Mouse (Mus musculus) erythroblast, embryonic 14.5 days (primary cell): ENCODE results near the gene Gm49661.

ENCODE experiments used
- GATA1 ChIP-seq: IDR thresholded peaks from 2 replicates; pipeline ENCODE4 v1.6.1; 2012; ENCODE audit warnings: low read length, inconsistent platforms, mixed read lengths
- TAL1 ChIP-seq: IDR thresholded peaks from 3 replicates; pipeline ENCODE4 v1.6.1; 2012; ENCODE audit warnings: low read length, inconsistent platforms, mixed read lengths

DNA sequence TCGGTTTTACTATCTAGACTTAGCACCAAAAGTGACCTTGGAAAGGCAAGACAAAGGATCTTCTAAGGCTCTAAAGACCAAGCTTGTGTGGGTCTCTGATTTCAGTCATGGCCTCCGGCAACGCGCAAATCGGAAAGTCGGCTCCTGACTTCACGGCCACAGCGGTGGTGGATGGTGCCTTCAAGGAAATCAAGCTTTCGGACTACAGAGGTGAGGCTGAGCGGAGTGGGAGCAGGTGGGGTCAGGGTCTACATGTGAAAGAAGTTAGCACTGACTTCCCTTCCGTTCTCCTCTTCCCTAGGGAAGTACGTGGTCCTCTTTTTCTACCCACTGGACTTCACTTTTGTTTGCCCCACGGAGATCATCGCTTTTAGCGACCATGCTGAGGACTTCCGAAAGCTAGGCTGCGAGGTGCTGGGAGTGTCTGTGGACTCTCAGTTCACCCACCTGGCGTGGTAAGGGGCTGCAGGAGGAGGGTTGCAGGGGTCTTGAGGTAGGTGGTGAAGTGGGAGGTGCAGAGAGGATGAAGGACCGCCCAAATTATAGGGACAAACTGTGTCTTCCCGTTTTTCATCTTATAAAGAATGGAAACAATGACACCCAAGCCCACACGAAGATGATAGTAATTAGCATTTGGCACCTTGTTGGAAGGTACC is 1.0 kb upstream of the Gm49661 start:
- TF ChIP-seq GATA1 (no peak), TAL1 (no peak)
